Mouse (Mus musculus): ENCODE measurements at regions not wholly inside any gene's neighbourhood (a gene's known extent, or its start where the extent isn't known, plus 50 kb on each side); places are given as distances from the start of the nearest gene placed in this dataset.

DNA sequence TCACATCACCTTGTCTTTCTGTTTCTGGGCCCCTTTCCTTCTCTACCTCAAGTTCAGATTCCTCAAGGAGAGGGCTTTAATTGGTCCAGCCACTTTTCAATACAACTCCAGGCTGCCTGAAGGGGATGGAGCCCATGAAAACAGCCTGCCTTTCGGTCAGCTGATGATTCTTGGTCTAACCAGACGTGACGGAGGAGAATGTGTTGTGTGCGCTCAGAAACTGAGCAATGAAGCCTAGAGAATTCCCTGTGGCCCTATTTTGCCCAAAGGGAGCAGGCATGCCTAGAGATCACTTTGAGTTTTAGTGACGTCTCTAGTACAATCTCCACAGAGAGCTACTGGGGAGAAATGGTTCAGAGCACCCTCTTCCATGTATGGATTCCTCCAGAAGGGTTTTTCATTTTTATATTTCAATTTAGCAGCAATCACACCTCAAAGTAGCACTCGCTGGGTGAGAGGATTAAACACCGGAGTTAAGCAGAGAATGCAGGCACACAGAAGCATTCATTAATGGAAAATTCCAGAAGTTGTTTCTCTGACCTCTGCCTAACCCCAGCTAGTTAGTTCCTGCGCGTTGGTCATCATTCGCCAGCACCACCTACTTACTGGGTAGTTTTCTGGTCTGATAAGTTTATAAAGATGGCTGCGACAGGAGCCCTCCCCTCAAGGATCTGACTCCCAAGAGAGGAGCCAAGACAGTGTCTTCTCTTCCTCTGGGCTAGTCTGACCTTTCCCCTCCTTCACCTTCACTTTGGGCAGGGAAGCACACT, 58.8 kb upstream of the Egln3 start:
- no peak overlapping the region for H3K4me3 ChIP-seq (ENCODE audit: control insufficient read depth in 1 of 2, insufficient read depth in 1 of 2, low read depth in 1 of 2, low read length in 2 of 2)
- 61% methylated on average over 11 of the region's 11 CpGs for WGBS
- H3K27ac ChIP-seq (replicated peaks in 1 of 2; ENCODE audit: control insufficient read depth in 1 of 2, insufficient read depth in 1 of 2, low read depth in 2 of 2, low read length in 2 of 2), result no peak overlapping the region
- H3K4me2 ChIP-seq (ENCODE audit: low read length), result no peak overlapping the region
- no peaks in the 10 kb centered on the region for H3K36me3 ChIP-seq (ENCODE audit: control insufficient read depth, insufficient read depth, low read length)
- H3K9ac ChIP-seq (ENCODE audit: low read length), result no peak overlapping the region
- no peak for ATAC-seq (ENCODE audit: insufficient number of reproducible peaks, insufficient read depth, low FRiP score, low read depth)
- peaks cover 20 to 27% of the 10 kb centered on the region in 2 experiments for H3K4me1 ChIP-seq (ENCODE audit: control insufficient read depth in 2 of 2, insufficient read depth in 2 of 2, low read length in 2 of 2)
- H3K27me3 ChIP-seq (ENCODE audit: control insufficient read depth, insufficient read depth, low read length), result no peaks in the 10 kb centered on the region
- H3K9me3 ChIP-seq (ENCODE audit: control insufficient read depth, low read length), result no peaks in the 10 kb centered on the region

DNA sequence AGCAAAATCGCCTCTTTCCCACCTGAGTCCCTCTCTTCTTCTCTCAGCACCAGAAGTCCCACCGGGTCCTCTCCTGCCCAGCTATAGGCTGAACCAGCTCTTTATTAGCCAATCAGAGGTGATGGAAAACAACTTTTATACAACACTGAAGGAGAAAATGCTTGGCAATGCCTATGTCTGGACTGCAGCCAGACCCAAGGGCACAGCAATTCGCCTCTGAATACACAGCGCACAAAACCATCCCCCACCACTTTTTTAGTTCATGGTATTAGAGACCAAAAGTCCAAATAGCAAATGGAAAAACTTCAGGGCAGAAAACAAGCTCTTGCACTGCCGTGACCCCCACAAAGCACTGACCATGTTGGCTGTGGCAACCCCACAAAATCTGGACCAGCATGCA, 57.8 kb upstream of the Egln3 start:
- 85% methylated on average over 5 of the region's 5 CpGs for WGBS
- Histone ChIP-seq H3K9ac (ENCODE audit: low read length) (no peak overlapping the region), H3K27ac (replicated peaks in 1 of 2; ENCODE audit: control insufficient read depth in 1 of 2, insufficient read depth in 1 of 2, low read depth in 2 of 2, low read length in 2 of 2) (no peak overlapping the region), H3K4me3 (ENCODE audit: control insufficient read depth in 1 of 2, insufficient read depth in 1 of 2, low read depth in 1 of 2, low read length in 2 of 2) (no peak overlapping the region), H3K36me3 (ENCODE audit: control insufficient read depth, insufficient read depth, low read length) (no peaks in the 10 kb centered on the region), H3K27me3 (ENCODE audit: control insufficient read depth, insufficient read depth, low read length) (no peaks in the 10 kb centered on the region), H3K9me3 (ENCODE audit: control insufficient read depth, low read length) (no peaks in the 10 kb centered on the region), H3K4me2 (ENCODE audit: low read length) (no peak overlapping the region), H3K4me1 (ENCODE audit: control insufficient read depth in 2 of 2, insufficient read depth in 2 of 2, low read length in 2 of 2) (peaks cover 20 to 27% of the 10 kb centered on the region in 2 experiments)
- ATAC-seq (ENCODE audit: insufficient number of reproducible peaks, insufficient read depth, low FRiP score, low read depth), result no peak

DNA sequence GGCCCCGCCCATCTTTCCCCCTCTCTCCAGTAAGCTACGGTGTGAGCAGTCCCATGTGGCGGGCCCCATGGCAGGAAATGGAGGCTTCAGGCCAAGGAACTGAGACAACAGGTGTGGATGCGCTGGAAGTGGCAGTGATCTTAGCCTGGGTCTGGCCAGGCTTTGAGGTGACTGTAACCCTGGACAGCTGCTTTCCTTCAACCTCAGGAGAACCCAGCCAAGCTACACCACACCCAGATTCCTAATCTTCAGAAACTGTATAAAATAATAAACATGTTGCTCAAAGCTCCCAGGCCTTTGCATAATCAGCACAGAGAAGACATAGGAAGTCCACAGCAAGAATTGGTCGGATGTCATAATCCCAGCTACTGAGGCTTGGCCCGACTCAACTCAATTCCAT, 56.8 kb upstream of the Egln3 start:
- Histone ChIP-seq H3K9me3 (ENCODE audit: control insufficient read depth, low read length) (no peaks in the 10 kb centered on the region), H3K36me3 (ENCODE audit: control insufficient read depth, insufficient read depth, low read length) (no peaks in the 10 kb centered on the region), H3K4me2 (ENCODE audit: low read length) (no peak overlapping the region), H3K9ac (ENCODE audit: low read length) (no peak overlapping the region), H3K4me3 (ENCODE audit: control insufficient read depth in 1 of 2, insufficient read depth in 1 of 2, low read depth in 1 of 2, low read length in 2 of 2) (no peak overlapping the region), H3K27me3 (ENCODE audit: control insufficient read depth, insufficient read depth, low read length) (no peaks in the 10 kb centered on the region), H3K4me1 (ENCODE audit: control insufficient read depth in 2 of 2, insufficient read depth in 2 of 2, low read length in 2 of 2) (peaks cover 19 to 24% of the 10 kb centered on the region in 2 experiments), H3K27ac (replicated peaks in 1 of 2; ENCODE audit: control insufficient read depth in 1 of 2, insufficient read depth in 1 of 2, low read depth in 2 of 2, low read length in 2 of 2) (no peak overlapping the region)
- ATAC-seq (ENCODE audit: insufficient number of reproducible peaks, insufficient read depth, low FRiP score, low read depth), result no peak
- WGBS, result 63% methylated on average over 6 of the region's 6 CpGs

DNA sequence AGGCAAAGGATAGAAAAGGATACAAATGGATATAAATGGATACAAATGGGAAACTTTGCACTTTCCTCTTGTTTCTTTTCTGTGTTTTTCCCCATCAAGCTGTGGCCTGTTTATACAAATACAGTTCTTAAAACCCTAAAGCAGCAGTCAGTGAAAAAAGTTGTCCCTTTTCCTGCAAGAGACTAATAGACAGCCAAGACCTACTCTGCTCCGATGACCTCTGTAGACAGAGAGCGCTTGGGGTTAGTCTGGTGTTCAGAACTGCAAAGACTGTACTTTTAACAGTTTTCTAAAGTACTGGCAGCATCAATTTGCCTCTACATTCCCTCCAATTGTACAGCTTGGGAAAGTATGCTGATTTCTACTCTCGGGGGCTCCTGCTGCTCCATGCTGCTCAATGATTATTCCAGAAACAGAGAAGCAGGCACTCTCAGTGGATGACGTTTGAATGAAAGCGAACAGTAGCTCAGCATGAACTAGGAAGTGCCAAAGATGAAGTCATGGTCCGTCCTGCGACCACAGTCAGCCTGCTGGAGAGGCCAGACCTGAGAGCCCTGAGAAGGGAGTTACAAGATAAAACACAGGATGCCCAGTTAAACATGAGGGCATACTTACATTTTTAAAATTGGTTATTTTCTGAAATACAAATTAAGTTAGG, 54.2 kb upstream of the Egln3 start:
- no peak for ATAC-seq (ENCODE audit: insufficient number of reproducible peaks, insufficient read depth, low FRiP score, low read depth)
- H3K27me3 ChIP-seq (ENCODE audit: control insufficient read depth, insufficient read depth, low read length), result no peaks in the 10 kb centered on the region
- no peak overlapping the region for H3K9ac ChIP-seq (ENCODE audit: low read length)
- H3K4me1 ChIP-seq (ENCODE audit: control insufficient read depth in 2 of 2, insufficient read depth in 2 of 2, low read length in 2 of 2), result peaks cover 3 to 4% of the 10 kb centered on the region in 2 experiments; a peak in 2 of 4 replicates
- H3K27ac ChIP-seq (replicated peaks in 1 of 2; ENCODE audit: control insufficient read depth in 1 of 2, insufficient read depth in 1 of 2, low read depth in 2 of 2, low read length in 2 of 2), result no peak overlapping the region
- H3K36me3 ChIP-seq (ENCODE audit: control insufficient read depth, insufficient read depth, low read length), result no peaks in the 10 kb centered on the region
- WGBS, result 58% methylated on average over 7 of the region's 7 CpGs
- H3K9me3 ChIP-seq (ENCODE audit: control insufficient read depth, low read length), result no peaks in the 10 kb centered on the region
- H3K4me3 ChIP-seq (ENCODE audit: control insufficient read depth in 1 of 2, insufficient read depth in 1 of 2, low read depth in 1 of 2, low read length in 2 of 2), result no peak overlapping the region
- H3K4me2 ChIP-seq (ENCODE audit: low read length), result no peak overlapping the region

DNA sequence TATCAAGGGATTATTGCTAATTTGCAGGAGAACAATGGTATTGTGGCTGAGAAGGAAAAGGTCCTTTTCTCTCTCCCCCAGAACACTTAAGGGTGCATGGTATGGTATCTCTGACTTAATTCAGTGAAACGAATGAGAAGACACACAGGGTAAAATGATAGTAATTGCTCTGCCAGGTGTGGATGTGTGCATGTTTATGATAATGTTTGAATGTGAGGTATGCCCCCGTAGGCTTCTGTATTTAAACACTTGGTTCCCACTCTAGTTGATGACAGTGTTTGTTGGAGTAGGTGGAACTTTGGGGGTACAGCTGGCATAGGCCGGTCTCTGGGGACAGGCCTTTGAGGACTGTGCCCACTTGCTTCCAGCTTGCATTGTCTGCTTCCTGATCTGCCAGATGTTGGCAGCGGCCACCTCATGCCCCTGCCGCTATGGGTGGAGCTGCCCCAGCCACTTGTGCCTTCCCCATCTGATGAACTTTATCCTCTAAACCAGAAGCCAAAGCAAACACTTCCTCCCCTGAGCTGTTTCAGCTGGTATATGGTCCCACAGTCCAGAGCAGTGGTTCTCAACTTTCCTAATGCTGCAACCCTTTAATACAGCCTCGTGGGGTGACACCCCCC, 53.0 kb upstream of the Egln3 start:
- Histone ChIP-seq H3K4me2 (ENCODE audit: low read length) (no peak overlapping the region), H3K36me3 (ENCODE audit: control insufficient read depth, insufficient read depth, low read length) (no peaks in the 10 kb centered on the region), H3K9me3 (ENCODE audit: control insufficient read depth, low read length) (no peaks in the 10 kb centered on the region), H3K27me3 (ENCODE audit: control insufficient read depth, insufficient read depth, low read length) (no peaks in the 10 kb centered on the region), H3K4me1 (ENCODE audit: control insufficient read depth in 2 of 2, insufficient read depth in 2 of 2, low read length in 2 of 2) (no peaks in the 10 kb centered on the region; a peak in 1 of 4 replicates), H3K9ac (ENCODE audit: low read length) (no peak overlapping the region), H3K4me3 (ENCODE audit: control insufficient read depth in 1 of 2, insufficient read depth in 1 of 2, low read depth in 1 of 2, low read length in 2 of 2) (no peak overlapping the region), H3K27ac (replicated peaks in 1 of 2; ENCODE audit: control insufficient read depth in 1 of 2, insufficient read depth in 1 of 2, low read depth in 2 of 2, low read length in 2 of 2) (no peak overlapping the region)
- WGBS, result 75% methylated on average over 6 of the region's 6 CpGs
- no peak for ATAC-seq (ENCODE audit: insufficient number of reproducible peaks, insufficient read depth, low FRiP score, low read depth)
